Mouse (Mus musculus) midbrain, embryonic 10.5 days (tissue): ENCODE measurements around the gene Galnt7. TPM values are rescaled to one million over a fixed set of nuclear protein-coding genes. Genes with fewer than 3 reads are reported as not detected.
A peak's percentile ranks its signal among the peaks of the same experiment; 100 is the strongest.

Source experiments
- DNase-seq: peaks from one replicate; pipeline ENCODE4 v3.0.0-alpha.2; 2017; ENCODE audit warnings: low spot score
- H3K27ac ChIP-seq: fragments of 300-500 bp; sonication (generic); replicated peaks from 2 replicates; pipeline ENCODE4 v1.5.1; 2016; ENCODE audit warnings: mild to moderate bottlenecking
- H3K27me3 ChIP-seq: fragments of 300-500 bp; sonication (generic); 2 replicates; pipeline ENCODE4 v1.6.1; 2016; ENCODE audit warnings: low read depth, mild to moderate bottlenecking; ENCODE audit not compliant: poor library complexity, severe bottlenecking
- H3K36me3 ChIP-seq: fragments of 300-500 bp; sonication (generic); 2 replicates; pipeline ENCODE4 v1.6.1; 2016; ENCODE audit warnings: mild to moderate bottlenecking, moderate library complexity
- H3K4me1 ChIP-seq: fragments of 300-500 bp; sonication (generic); 2 replicates; pipeline ENCODE4 v1.6.1; 2016
- H3K4me3 ChIP-seq: fragments of 300-500 bp; sonication (generic); 2 replicates; pipeline ENCODE4 v1.5.1; 2016; ENCODE audit warnings: mild to moderate bottlenecking, moderate library complexity
- H3K9me3 ChIP-seq: fragments of 300-500 bp; sonication (generic); replicated peaks from 2 replicates; pipeline ENCODE4 v1.6.1; 2016; ENCODE audit warnings: mild to moderate bottlenecking
- WGBS: fragments of 180-500 bp; shearing (Covaris S2); methylation state at CpG from one replicate; pipeline ENCODE4 v1.1.7; 2016; 5-methylcytosine and 5-hydroxymethylcytosine counted together
- polyA plus RNA-seq: library from polyadenylated mRNA; unstranded; fragments of >200 nt; fragmentation: Nextera tagmentation; extraction: Ambion mirVana; gene quantifications from 2 replicates; pipeline ENCODE4 v1.2.1, GENCODE M21; 2016

Galnt7 gene
- polyA plus RNA-seq, 1 experiment from 2014 or later = 23.6 TPM

- no peak for DNase-seq
- WGBS = 81% methylated on average over 6 of the region's 6 CpGs
- H3K27ac ChIP-seq = no peak overlapping the region
- peaks cover 16% of the 10 kb centered on the region for H3K4me1 ChIP-seq
- no peaks in the 10 kb centered on the region for H3K9me3 ChIP-seq
- H3K27me3 ChIP-seq = no peaks in the 10 kb centered on the region
- no peak overlapping the region for H3K4me3 ChIP-seq
- H3K36me3 ChIP-seq = 0 out of 2 replicates have a peak, but pooled peaks cover 3% of the 10 kb centered on the region
These were observed 79.0 kb downstream of the Galnt7 start for GRCm38 (mm10) chr8:57573844-57574243.

- Histone ChIP-seq H3K4me3 (no peak overlapping the region), H3K36me3 (0 out of 2 replicates have a peak, but pooled peaks cover 3% of the 10 kb centered on the region), H3K4me1 (peaks cover 12% of the 10 kb centered on the region), H3K27ac (no peak overlapping the region), H3K9me3 (no peaks in the 10 kb centered on the region), H3K27me3 (no peaks in the 10 kb centered on the region)
- WGBS = 92% methylated on average over 6 of the region's 6 CpGs
- no peak for DNase-seq
These were observed 82.9 kb downstream of the Galnt7 start for GRCm38 (mm10) chr8:57569886-57570285.

- H3K27ac ChIP-seq = peak overlapping the region; percentile 6; the same call in 1 of the 2 replicates
- H3K4me3 ChIP-seq = no peak overlapping the region
- no peaks in the 10 kb centered on the region for H3K27me3 ChIP-seq
- no peak for DNase-seq
- 54% methylated on average over 11 of the region's 11 CpGs for WGBS
- H3K36me3 ChIP-seq = 0 out of 2 replicates have a peak, but pooled peaks cover 3% of the 10 kb centered on the region
- H3K4me1 ChIP-seq = peaks cover 12% of the 10 kb centered on the region
- H3K9me3 ChIP-seq = no peaks in the 10 kb centered on the region
These were observed 83.4 kb downstream of the Galnt7 start for GRCm38 (mm10) chr8:57569400-57569795.

GRCm38 (mm10) chr8:57568633-57569399 lies 84.0 kb downstream of the Galnt7 start:
- Histone ChIP-seq H3K4me1 (peaks cover 12% of the 10 kb centered on the region), H3K9me3 (no peaks in the 10 kb centered on the region), H3K27me3 (no peaks in the 10 kb centered on the region), H3K27ac (peak overlapping the region; percentile 6; the same call in 1 of the 2 replicates), H3K4me3 (no peak overlapping the region), H3K36me3 (0 out of 2 replicates have a peak, but pooled peaks cover 3% of the 10 kb centered on the region)
- 85% methylated on average over 18 of the region's 18 CpGs for WGBS
- DNase-seq = no peak

- Histone ChIP-seq H3K27ac (no peak overlapping the region), H3K4me1 (peaks cover 12% of the 10 kb centered on the region), H3K27me3 (no peaks in the 10 kb centered on the region), H3K4me3 (no peak overlapping the region), H3K36me3 (peaks cover 3% of the 10 kb centered on the region; the same call in 1 of the 2 replicates), H3K9me3 (no peaks in the 10 kb centered on the region)
- DNase-seq = no peak
- WGBS = 94% methylated on average over 7 of the region's 7 CpGs
These were observed 84.8 kb downstream of the Galnt7 start for GRCm38 (mm10) chr8:57567998-57568397.

- WGBS = 84% methylated on average over 6 of the region's 6 CpGs
- Histone ChIP-seq H3K36me3 (no peaks in the 10 kb centered on the region; the same call in 1 of the 2 replicates), H3K9me3 (no peaks in the 10 kb centered on the region), H3K27ac (no peak overlapping the region), H3K4me3 (no peak overlapping the region), H3K4me1 (peaks cover 12% of the 10 kb centered on the region), H3K27me3 (no peaks in the 10 kb centered on the region)
- DNase-seq = no peak
These were observed 87.8 kb downstream of the Galnt7 start for GRCm38 (mm10) chr8:57565039-57565438.

- no peak overlapping the region for H3K27ac ChIP-seq
- no peak overlapping the region for H3K4me3 ChIP-seq
- H3K36me3 ChIP-seq = no peaks in the 10 kb centered on the region; the same call in 1 of the 2 replicates
- 0 out of 2 replicates have a peak, but pooled peaks cover 3% of the 10 kb centered on the region for H3K4me1 ChIP-seq
- WGBS = 93% methylated on average over 15 of the region's 15 CpGs
- DNase-seq = no peak
- H3K27me3 ChIP-seq = no peaks in the 10 kb centered on the region
- no peaks in the 10 kb centered on the region for H3K9me3 ChIP-seq
These were observed 89.1 kb downstream of the Galnt7 start for GRCm38 (mm10) chr8:57563726-57564125.

GRCm38 (mm10) chr8:57562741-57563140 lies 90.1 kb downstream of the Galnt7 start:
- WGBS = 97% methylated on average over 3 of the region's 3 CpGs

GRCm38 (mm10) chr8:57560926-57561325 lies 91.9 kb downstream of the Galnt7 start:
- Histone ChIP-seq H3K27ac (no peak overlapping the region), H3K27me3 (no peaks in the 10 kb centered on the region), H3K4me1 (no peaks in the 10 kb centered on the region), H3K4me3 (no peak overlapping the region), H3K9me3 (no peaks in the 10 kb centered on the region), H3K36me3 (no peaks in the 10 kb centered on the region; the same call in 1 of the 2 replicates)
- no peak for DNase-seq
- 88% methylated on average over 9 of the region's 9 CpGs for WGBS

More at GRCm38 (mm10) chr8:57562741-57563140, 90.1 kb downstream of the Galnt7 start:
- Histone ChIP-seq H3K27ac (no peak overlapping the region), H3K27me3 (no peaks in the 10 kb centered on the region), H3K4me1 (no peaks in the 10 kb centered on the region), H3K9me3 (no peaks in the 10 kb centered on the region), H3K36me3 (no peaks in the 10 kb centered on the region; the same call in 1 of the 2 replicates), H3K4me3 (no peak overlapping the region)
- DNase-seq = no peak

- peaks cover 6% of the 10 kb centered on the region for H3K4me1 ChIP-seq
- H3K27ac ChIP-seq = no peak overlapping the region
- no peaks in the 10 kb centered on the region for H3K27me3 ChIP-seq
- no peak overlapping the region for H3K4me3 ChIP-seq
- DNase-seq = no peak
- no peaks in the 10 kb centered on the region for H3K9me3 ChIP-seq
- WGBS = 87% methylated on average over 14 of the region's 14 CpGs
- H3K36me3 ChIP-seq = peaks cover 8% of the 10 kb centered on the region; the same call in 1 of the 2 replicates
These were observed 100.5 kb downstream of the Galnt7 start for GRCm38 (mm10) chr8:57552102-57553032.

GRCm38 (mm10) chr8:57547581-57547980 lies 105.3 kb downstream of the Galnt7 start:
- Histone ChIP-seq H3K9me3 (no peaks in the 10 kb centered on the region), H3K27ac (0 out of 2 replicates have a peak overlapping the region, but pooled peaks have one; percentile 13), H3K4me3 (no peak overlapping the region), H3K27me3 (no peaks in the 10 kb centered on the region), H3K4me1 (peaks cover 7% of the 10 kb centered on the region), H3K36me3 (peaks cover 8% of the 10 kb centered on the region; the same call in 1 of the 2 replicates)
- 75% methylated on average over 12 of the region's 12 CpGs for WGBS
- no peak for DNase-seq

- H3K4me1 ChIP-seq = peaks cover 7% of the 10 kb centered on the region
- 91% methylated on average over 3 of the region's 3 CpGs for WGBS
- H3K4me3 ChIP-seq = no peak overlapping the region
- peaks cover 5% of the 10 kb centered on the region; the same call in 1 of the 2 replicates for H3K36me3 ChIP-seq
- DNase-seq = no peak
- H3K27me3 ChIP-seq = no peaks in the 10 kb centered on the region
- no peaks in the 10 kb centered on the region for H3K9me3 ChIP-seq
- H3K27ac ChIP-seq = no peak overlapping the region
These were observed 106.0 kb downstream of the Galnt7 start for GRCm38 (mm10) chr8:57546834-57547233.
